Mouse (Mus musculus) left cerebral cortex, postnatal 10 days (tissue): ENCODE results near the gene Sik1. TPM values are rescaled to one million over a fixed set of nuclear protein-coding genes. Genes with fewer than 3 reads are reported as not detected.

Experiments
- DNase-seq, 2 experiments: peaks; one replicate each; pipeline ENCODE4 v3.0.0; 2021 to 2022; ENCODE audit warnings: low spot score in 2 of 2, mixed read lengths in 1 of 2; ENCODE audit errors: extremely low spot score in 1 of 2
- intact Hi-C: fragments of 180-260 bp; cut with DNase I; formaldehyde crosslinking; loops from one replicate; pipeline ENCODE4 v1.15.1; 2025
- total RNA-seq, 2 experiments: library from RNA; stranded (reverse); gene quantifications; 2 replicates each; pipeline ENCODE4 v1.2.3; 2021

Sik1 gene
- total RNA-seq, 2 experiments from 2014 or later: 22.2 to 22.8 TPM

DNA sequence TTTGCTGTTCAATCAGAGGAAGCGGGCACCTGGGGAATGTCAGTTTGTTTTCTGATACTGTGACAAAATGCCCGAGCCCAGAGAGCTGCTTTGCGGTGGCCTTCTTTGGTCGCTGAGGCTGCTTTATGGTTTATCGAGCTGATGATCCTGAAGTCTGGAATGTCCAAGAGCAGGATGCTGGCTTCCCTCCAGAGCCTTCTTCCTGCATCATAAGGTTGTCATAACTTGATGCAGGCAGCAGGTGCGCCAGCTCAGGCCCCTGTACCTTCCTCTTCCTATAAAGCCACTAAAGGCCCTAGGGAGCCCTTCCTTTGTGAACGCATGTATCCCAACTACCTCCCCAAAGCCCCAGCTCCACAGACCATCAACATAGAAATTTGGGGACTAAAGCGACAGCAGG, 5.3 kb upstream of the Sik1 start:
- intact Hi-C loops: no loop called here
- peak in 1 of 2 experiments; percentile 12 for DNase-seq

DNA sequence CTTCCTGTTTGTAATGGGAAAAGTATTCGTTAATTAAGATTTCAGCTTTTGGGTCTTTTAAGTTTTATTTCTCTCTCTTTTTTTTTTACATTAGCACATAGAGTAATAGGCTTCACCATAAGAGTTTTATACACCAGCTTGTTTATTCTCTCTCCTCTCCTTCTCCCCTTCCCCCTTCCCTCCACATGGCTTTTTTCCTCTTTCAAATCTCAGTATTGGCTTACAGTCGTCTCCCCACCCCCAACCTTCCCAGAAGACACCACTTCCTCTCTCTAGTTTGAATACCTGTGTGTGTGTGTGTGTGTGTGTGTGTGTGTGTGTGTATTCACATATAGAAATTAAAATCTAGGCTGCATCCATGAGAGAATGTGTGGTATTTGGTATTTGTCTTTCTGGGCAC, 3.8 kb upstream of the Sik1 start:
- no peak for DNase-seq
- intact Hi-C loops: loop anchor here (5.0 kb wide), 2 partner anchors 163 to 167 kb away; no protein-coding TSS in a partner anchor

DNA sequence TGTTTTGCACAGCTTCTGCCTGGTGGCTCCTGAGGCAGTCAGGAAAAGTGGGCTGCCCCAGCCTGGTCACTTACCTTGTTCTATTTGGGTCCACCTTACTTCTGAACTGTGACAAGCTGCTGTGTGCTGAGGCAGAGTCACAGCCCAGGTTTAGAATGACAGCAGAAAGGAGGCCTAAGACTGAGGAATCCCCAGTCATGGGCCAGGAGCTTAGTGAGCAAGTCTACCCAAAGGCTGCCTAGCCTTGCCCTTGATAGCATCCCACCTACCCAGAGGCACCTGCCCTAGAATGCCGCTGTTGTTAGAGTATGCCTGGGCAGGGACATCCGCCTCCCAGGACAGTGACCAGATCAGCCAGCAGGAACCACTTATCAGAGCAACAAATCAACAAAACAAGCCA, 3.2 kb upstream of the Sik1 start:
- no peak for DNase-seq
- intact Hi-C loops: loop anchor here (5.0 kb wide), 2 partner anchors 164 to 166 kb away; no protein-coding TSS in a partner anchor

DNA sequence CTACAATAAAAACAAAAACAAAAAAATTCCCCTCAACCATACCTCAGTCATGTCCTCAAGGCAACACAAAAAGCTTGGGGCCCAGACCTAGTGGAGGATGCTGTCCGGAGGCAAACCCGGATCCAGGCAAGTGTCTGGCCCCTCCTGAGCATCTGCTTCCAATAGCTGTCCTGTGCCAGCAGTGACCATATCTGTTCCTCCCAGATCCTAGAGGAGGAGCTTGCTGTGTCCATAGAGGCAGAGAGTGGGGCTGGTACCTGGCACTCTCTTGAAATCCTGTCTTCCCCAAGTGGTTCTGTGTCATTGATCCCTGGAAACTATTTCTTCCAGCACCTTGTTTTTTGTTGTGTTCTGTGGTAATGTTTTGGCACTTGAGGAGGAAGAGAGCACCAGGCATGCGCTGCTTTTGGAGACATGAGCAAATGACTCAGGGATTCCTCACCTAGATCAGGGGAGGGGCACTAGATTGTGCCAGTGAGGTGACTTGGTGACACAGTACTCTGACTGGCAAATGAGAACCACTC, 2.4 kb upstream of the Sik1 start:
- intact Hi-C loops: loop anchor here (5.0 kb wide), 2 partner anchors 164 to 166 kb away; no protein-coding TSS in a partner anchor
- DNase-seq: no peak

DNA sequence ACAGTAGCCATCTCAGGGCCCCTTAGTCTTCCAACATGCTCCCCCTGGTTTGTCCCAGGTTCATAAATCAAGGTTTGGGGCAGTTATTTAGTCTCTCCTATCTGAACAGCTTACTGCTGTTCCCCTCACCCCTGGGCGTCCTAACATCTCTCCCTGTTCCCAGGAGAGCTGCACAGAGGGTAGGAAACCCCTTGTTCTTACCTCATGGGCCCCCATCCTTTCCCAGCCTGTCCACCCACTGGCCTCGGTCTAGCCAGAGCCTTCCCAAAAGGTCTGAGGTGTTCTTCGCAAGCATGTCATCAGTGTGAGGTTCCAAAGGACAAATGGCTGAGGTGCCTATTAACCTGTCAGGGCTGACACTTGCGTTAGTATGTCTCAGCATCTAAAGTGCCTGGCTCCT, 1.6 kb upstream of the Sik1 start:
- intact Hi-C loops: loop anchor here (5.0 kb wide), 2 partner anchors 165 kb away; no protein-coding TSS in a partner anchor
- DNase-seq: no peak

DNA sequence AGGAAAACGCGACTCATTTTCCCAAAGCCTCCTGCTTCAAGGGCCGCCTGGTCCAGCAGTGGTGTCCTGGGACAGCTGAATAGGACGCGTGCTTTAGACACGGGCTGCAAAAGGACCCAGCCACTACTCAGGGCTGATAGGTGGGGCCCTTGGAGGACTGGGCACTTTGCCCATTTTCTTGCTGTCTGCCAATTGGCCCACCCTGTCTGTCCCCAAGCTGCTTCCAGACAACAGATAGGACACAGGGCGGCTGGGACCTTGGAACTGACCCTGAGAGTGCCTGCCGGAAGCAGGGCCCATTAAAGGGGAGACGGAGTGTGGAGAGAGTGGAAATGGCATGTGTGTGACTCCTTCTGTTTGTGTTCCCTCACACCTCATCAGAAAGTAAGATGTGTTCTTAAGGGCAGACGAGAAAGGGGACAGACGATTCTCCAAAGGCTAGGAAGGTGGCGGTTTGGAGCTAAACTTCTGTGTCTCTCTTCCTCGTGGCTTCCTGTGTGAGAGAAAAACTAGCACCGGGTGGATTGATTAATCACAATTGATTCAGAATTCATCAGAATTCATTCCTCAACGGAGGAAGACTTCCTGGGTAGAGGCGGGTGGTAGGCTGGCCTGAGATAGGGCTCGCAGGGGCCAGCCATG, 1.0 kb upstream of the Sik1 start:
- intact Hi-C loops: loop anchor here (5.0 kb wide), 2 partner anchors 164 to 166 kb away; no protein-coding TSS in a partner anchor
- peak; percentile 52 to 86 for DNase-seq

DNA sequence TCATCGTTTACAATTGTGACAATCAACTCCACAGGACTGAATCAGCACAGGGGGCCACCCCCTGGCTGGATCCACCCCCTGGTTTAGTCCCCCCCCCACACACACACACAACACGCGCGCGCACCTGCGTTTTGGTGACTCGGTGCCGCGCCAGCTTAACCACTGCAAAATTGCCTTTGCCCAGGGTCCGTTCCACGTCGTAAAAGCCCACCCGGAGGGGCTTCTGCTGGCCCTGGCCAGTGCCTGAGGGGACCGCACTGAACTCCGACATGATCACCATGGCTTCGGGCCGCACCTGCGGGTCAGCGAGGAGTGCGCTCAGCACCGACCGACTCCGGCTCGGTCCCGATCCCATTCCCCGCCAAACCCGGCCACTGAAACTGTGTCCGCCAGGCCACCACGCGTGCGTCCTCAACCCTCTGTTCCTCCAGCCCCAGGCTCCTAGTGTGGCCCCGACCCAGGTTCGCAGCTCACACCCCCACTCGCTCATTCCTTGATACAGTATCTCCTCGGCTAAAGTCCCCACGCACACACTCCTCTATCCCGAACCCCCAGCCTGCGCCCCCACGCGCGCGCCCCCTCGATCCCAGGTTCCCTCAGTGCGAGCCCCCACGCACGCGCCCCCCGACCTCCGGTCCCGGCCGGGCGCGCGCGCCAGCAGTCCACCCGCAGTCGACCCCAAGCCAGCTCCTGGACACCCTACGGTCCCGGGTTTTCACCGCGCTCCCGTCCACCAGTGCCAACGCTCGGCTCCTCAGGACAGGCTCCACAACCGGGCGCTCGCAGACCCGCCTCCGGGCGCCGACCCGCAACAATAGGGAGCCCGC, 621 bp downstream of the Sik1 start:
- intact Hi-C loops: loop anchor here (5.0 kb wide), 2 partner anchors 163 to 167 kb away; no protein-coding TSS in a partner anchor
- peak in 1 of 2 experiments; percentile 75 for DNase-seq

DNA sequence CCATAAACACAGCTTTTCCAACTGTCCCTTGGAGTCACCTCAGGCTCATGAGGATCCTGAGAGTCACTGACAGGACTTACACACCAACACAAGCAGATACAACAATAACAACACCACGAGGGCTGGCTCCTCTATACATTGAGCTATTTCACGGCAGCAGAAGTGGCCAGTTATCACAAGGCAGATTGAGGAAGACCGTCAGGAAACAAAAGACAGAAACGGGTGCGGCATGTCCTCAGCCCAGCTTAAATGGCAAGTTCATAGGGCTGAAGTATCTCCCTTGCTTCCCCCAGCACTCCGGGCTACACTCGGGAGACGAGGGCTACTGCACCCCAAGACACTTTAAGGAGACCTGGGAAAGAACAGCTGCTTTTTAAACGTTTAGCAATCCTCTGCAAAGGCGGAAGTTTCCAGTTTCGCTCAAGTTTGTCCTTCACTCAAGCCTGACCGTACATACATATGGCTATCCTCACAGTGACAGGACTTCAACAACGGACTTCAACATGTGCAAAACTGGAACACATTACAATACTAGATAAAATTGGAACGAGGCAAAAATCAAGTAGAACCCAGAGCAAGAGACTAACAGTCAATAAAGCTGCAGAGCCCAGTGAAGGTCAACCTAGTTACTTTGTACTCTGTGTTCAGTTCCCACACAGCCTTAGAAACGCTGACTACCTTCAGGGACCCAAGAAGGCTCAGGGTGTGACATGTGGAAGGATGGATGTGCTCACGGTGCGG, 2.0 kb downstream of the Sik1 start:
- no peak for DNase-seq

DNA sequence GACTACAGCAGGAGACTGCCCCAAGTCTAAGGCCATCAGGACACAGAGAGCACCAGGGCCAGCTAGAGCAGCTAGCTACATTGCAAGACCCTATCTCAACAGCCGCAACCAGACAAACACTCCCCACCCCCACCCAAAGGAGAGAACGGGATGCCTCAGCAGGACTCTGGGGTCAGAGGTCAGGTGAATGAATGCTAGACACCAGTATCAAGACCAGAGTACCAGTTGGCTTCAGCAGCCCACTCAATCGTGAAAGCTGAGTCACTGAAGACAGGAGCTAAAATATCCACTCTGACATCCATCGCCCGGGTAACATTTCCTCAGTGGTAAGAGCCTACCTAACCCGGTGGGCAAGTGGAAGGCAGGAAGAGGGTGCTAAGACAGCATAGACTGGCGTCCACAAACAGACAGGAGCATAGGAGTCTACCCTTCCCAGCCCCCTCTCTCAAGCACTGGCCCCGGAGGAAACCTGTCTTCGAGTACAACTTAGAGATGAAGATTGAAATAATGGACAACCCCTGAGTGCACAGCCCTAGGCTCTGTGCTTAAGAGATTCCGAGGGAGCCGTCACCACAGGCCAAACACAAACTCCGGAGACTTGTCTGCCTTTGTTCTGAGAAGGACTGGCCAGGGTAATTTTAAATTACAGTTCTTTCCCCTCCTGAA, 2.7 kb downstream of the Sik1 start:
- no peak for DNase-seq
- intact Hi-C loops: no loop called here

More for the DNA sequence above, 2.0 kb downstream of the Sik1 start:
- intact Hi-C loops: no loop called here

DNA sequence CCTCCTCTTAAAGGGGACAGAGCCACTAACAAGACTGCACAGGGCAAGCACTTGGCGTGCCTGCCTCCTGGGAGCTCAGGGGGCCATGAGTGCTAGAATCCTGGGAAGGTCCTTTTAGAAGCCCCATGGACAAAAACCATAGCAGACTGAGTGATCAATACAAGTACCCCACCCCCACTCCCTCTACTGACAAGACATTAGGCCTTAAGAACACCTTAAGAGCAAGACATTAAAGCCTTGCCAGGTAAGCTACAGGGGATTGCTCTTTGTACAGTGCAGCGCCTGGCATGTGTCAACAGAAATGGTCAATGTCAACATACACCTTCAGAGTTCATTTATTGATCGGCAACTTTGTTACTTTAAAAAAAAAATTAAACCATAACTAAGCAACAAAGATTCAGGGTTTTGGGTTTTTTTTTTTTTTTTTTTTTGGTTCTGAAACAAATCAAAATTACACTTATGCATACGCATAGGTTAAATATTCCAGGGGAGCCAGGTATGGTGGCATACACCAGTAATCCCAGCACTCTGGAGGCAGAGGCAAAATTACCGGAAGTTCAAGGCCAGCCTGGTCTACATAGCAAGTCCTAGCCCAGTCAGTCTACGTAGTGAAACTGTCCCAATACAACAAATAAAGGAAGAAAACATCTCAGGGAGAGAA, 3.7 kb downstream of the Sik1 start:
- intact Hi-C loops: no loop called here
- no peak for DNase-seq

DNA sequence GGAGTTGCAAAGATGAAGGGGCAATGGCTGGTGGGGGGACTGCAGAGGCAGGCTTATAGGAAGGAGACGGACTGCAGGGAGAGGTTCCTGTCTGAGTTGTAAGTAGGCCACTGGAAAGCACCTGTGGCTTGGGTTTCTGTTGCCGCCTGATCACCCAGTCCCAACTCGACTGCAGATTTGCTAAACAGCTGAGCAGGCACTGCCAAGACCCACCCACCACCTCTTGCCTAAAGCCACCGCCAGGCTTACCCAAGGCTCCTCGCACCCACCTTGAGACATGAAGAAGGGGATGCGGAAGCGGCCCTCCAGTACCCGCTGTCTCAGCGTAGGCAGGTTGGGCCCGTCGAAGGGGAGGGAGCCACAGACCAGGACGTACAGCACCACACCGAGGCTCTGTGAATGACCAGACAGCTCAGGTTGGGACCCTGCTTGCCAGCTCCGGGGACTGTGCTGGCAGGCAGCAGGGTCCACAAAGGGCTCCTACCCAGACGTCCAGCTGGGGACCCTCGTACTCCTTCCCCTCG, 5.1 kb downstream of the Sik1 start:
- intact Hi-C loops: no loop called here
- DNase-seq: no peak

DNA sequence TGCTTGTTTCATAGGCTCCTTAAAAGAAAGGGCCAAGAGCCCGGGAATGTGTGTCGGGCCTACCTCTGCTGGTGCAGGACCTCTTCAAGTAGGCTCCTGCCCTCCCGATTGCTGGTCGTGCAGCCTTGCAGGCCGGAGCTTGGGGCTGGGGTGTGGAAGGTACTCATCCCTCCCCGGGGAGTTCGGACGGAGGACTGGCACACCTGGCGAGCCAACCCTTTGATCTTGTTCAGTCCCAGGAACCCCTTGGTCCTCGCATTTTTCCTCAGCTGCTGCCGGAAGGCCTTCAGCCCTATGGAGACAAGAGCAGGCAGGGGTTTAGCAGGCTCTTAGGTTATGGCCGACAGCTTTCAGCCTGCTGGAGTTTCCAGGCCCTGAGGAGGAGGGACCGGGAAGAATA, 8.6 kb downstream of the Sik1 start:
- DNase-seq: no peak
- intact Hi-C loops: no loop called here

DNA sequence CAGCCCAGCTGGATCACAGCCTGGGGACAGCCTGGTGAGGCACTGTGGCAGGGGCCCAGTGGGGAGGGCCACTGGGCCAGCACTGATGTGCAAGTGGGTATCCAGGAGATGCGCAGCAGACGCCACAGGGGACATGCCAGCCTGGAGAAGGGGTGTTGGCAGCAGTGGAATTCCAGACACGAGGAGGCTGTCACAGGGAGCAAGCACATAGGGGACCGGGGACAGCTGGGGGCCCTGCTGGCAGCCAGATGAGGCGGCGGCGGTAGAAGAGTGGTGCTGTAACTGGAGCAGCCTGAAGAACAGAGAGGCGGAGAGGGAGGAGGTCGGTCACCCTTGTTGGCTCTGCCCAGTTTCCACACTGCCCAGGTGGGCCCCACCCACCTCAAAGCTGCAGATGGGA, 9.3 kb downstream of the Sik1 start:
- no peak for DNase-seq
- intact Hi-C loops: no loop called here

DNA sequence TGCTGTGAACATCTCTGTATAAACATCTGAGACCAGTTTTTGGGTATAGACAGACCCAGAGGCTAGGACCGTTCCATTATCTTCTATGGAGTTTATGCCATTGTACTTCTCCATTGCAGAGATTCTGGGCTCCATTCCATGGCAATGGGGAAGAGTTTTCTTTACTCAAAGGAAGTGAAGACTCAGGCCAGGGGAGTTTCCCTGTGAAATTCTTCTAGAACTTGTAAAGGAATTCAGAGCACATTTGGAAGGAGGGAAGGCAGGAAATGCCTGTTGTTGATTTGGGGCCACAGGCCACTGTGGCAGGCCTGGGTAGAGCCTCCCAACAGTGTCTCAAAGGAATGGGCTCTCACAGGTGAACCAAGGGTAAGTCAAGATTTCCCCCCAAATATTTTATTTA, 11.7 kb downstream of the Sik1 start:
- DNase-seq: no peak
- intact Hi-C loops: no loop called here

DNA sequence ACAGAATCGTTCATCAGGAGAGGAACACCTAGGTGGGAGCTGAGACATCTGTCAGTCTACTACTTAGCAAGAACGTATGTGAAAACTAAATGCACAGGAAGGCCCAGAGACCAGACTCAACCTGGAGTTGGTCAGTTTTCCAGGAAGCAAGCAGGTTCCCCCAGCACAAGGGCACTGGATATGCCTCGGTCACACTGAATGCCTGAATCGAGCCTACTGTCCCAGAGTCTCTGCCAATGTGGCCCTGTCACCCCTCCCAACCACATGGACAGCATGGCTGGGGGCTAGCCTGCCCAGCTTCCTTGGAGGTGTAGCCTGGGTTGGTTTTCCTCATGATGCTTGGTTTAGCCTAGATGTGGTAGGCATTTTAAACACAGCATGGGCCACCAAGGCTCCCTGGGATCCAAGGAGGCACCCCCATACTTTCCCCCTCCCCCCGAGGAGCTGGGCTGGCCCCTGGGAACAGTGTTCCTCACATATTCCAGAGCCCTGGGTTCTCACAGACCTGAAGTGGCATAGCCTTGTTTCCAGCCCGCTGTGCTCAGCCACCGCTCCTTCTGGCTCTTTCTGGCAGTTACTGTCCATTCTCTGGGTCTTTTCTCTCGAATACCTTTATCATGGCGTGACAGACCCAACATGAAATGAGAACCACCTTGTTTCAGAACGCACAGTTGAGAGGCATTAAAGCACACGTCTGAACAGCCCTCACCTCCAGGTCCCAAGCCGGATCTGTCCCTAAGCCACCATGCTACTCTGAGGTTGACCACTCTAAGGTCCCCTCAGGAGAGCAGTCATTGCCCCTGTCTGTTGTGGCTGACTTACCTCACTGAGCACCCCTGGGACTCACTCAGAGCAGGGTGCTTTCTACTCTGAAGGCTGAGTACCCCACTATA, 12.4 kb downstream of the Sik1 start:
- intact Hi-C loops: no loop called here
- DNase-seq: no peak

DNA sequence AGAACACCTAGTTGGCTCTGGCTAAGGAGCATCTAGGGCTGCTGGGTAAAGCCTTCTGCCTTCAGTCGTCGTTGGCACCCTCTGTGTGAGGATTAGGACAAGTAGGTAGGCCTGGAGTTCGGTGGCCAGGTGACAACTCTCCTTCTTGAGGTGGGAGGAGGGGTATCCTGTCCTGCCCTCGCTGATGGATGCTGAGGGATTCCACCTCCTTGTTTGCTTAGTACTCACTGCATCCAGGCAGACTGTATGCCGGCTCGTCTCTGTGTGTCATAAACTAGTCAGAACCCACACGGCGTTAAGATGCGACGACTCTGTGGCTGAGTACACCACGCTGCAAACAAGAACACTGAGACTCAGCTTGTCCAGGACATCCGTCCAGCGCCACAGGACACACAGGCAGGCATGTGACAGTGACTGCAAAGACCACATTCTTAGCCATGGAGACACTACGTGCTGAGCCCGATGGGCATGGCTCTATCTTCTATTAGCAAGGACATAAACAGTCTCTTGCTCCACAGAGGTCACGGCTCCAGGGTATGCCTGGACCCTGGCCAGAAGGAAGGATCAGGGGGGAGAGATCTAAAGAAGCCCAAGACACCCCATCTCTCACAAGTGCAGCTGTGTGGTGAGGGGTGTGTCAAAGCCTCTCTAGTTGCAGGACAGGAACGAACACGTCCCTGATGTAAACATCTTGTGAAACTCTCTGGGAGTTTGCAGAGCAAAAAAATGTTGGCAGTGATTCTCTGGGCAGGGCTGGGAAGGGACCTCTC, 13.6 kb downstream of the Sik1 start:
- intact Hi-C loops: no loop called here
- DNase-seq: peak in 1 of 2 experiments; percentile 70
